Mouse (Mus musculus): ENCODE measurements around the gene Mbd6. TPM values are rescaled to one million over a fixed set of nuclear protein-coding genes. Genes with fewer than 3 reads are reported as not detected.

Mbd6 gene
- polyA plus RNA-seq, 1 experiment: 67.3 TPM

DNA sequence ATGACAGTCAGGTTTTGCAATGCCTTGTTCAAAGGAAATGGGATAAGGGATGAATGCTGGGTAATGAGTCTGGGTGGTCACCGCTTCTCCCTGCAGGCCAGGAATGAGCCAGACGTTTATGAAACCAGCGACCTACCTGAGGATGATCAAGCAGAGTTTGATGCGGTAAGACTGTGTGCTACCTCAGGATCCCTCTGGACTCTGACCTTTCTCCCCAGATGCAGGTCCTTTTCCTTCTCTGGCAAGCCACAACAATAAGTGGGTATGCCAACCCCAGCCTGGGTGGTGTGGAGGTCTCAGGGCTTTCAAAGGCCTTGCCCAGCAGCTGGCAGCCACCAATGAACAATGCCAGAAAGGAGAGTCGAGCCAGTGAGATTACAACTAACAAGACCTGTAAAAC lies 21.5 kb downstream of the Mbd6 start:
- DNase-seq (ENCODE audit: low read depth): no peak
- TF ChIP-seq POLR2A (IDR thresholded peaks at IDR 0.05; ENCODE audit: borderline replicate concordance, extremely low read depth, insufficient read depth, insufficient read length, poor library complexity, severe bottlenecking): no peak
- TF ChIP-seq CTCF (IDR thresholded peaks at IDR 0.05; ENCODE audit: borderline replicate concordance, extremely low read depth, insufficient read depth, insufficient read length): no peak

- DNase-seq (ENCODE audit: low read depth): peak; percentile 99
- TF ChIP-seq POLR2A (IDR thresholded peaks at IDR 0.05; ENCODE audit: borderline replicate concordance, extremely low read depth, insufficient read depth, insufficient read length, poor library complexity, severe bottlenecking) (0 out of 2 replicates have a peak, but pooled peaks have one; percentile 41), CTCF (IDR thresholded peaks at IDR 0.05; ENCODE audit: borderline replicate concordance, extremely low read depth, insufficient read depth, insufficient read length) (no peak)
Observed at GRCm38 (mm10) chr10:127266112-127267091, 22.4 kb downstream of the Mbd6 start, which contains the start of gene Dctn2. Gene Dctn2 (plus strand): TSS chr10:127266368.

DNA sequence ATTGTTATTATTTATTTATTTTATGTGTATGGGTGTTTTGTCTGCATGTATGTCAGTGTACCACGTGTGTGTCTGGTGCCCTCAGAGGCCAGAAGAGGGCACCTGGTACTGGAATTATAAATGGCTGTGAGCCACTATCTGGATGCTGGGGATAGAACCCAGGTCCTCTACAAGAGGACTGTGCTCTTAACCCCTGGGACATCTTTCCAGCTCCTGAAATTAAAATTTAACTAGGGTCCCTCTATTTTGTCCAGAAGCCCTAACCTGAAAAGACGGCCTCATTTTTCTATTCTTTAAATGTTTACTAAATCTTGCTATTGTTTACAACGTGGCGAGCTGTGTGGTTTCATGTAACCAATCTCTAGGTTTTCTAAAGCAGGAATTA lies 23.1 kb downstream of the Mbd6 start:
- no peak for TF ChIP-seq CTCF (IDR thresholded peaks at IDR 0.05; ENCODE audit: borderline replicate concordance, extremely low read depth, insufficient read depth, insufficient read length)
- TF ChIP-seq POLR2A (IDR thresholded peaks at IDR 0.05; ENCODE audit: borderline replicate concordance, extremely low read depth, insufficient read depth, insufficient read length, poor library complexity, severe bottlenecking): no peak

DNA sequence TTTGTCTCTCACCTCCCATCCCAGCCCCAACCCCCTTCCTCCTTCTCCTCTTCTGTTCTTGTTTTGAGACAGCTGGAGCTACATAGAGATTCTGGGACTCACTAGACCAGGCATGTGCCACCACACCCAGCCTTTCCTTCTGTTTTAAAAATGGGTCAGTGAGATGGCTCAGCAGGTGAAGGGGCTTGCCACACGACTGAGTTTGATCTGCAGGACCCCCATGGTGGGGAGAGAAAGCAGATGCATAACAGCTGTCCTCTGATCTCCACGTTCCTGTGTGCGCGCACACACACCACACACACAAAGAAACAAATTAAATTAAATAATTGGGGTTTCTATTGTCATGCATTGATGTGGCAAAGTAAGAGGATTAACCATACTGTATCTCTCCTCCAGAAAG lies 23.8 kb downstream of the Mbd6 start:
- no peak for DNase-seq (ENCODE audit: low read depth)
- TF ChIP-seq CTCF (IDR thresholded peaks at IDR 0.05; ENCODE audit: borderline replicate concordance, extremely low read depth, insufficient read depth, insufficient read length): no peak
- TF ChIP-seq POLR2A (IDR thresholded peaks at IDR 0.05; ENCODE audit: borderline replicate concordance, extremely low read depth, insufficient read depth, insufficient read length, poor library complexity, severe bottlenecking): no peak

More for the DNA sequence above, 23.1 kb downstream of the Mbd6 start:
- peak; percentile 54 for DNase-seq (ENCODE audit: low read depth)

DNA sequence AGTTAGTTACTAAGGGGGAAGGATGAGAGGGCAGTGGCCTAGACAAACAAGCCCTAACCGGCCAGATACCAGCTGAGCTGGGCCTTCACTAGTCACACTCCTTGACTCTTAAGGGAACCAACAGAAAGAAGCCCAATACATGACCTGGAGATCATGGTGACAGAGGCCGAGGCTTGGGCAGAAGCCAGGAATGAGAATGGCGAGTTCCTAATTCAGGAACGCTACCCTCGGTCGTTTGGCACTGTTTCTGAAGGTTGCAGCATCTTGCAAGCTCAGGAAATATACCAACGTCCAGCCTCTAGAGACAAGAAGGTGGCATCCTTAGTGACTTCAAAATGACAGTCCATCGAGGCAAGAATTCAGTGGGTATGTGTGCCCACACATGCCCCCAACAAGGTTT lies 24.5 kb downstream of the Mbd6 start:
- no peak for TF ChIP-seq POLR2A (IDR thresholded peaks at IDR 0.05; ENCODE audit: borderline replicate concordance, extremely low read depth, insufficient read depth, insufficient read length, poor library complexity, severe bottlenecking)
- no peak for TF ChIP-seq CTCF (IDR thresholded peaks at IDR 0.05; ENCODE audit: borderline replicate concordance, extremely low read depth, insufficient read depth, insufficient read length)
- DNase-seq (ENCODE audit: low read depth): no peak

DNA sequence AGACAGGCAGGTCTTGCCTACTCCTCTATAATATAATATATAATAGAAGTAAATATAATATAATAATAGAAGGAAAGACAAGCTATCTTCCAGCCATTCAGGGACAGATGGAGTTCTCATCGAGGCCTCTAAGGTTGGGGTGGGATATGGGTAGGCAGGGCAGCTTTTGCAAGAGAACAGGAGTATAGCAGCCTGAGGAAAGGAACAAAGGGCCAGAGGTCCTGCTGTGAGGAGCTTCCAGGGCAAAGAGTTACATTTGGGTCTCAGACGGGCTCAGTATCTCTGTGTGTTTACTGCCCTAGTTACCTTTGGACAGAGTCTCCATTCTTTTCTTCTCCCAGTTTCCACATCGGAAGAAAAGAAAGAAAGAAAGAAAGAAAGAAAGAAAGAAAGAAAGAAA lies 25.2 kb downstream of the Mbd6 start:
- TF ChIP-seq POLR2A (IDR thresholded peaks at IDR 0.05; ENCODE audit: borderline replicate concordance, extremely low read depth, insufficient read depth, insufficient read length, poor library complexity, severe bottlenecking) (no peak), CTCF (IDR thresholded peaks at IDR 0.05; ENCODE audit: borderline replicate concordance, extremely low read depth, insufficient read depth, insufficient read length) (no peak)
- DNase-seq (ENCODE audit: low read depth): no peak

DNA sequence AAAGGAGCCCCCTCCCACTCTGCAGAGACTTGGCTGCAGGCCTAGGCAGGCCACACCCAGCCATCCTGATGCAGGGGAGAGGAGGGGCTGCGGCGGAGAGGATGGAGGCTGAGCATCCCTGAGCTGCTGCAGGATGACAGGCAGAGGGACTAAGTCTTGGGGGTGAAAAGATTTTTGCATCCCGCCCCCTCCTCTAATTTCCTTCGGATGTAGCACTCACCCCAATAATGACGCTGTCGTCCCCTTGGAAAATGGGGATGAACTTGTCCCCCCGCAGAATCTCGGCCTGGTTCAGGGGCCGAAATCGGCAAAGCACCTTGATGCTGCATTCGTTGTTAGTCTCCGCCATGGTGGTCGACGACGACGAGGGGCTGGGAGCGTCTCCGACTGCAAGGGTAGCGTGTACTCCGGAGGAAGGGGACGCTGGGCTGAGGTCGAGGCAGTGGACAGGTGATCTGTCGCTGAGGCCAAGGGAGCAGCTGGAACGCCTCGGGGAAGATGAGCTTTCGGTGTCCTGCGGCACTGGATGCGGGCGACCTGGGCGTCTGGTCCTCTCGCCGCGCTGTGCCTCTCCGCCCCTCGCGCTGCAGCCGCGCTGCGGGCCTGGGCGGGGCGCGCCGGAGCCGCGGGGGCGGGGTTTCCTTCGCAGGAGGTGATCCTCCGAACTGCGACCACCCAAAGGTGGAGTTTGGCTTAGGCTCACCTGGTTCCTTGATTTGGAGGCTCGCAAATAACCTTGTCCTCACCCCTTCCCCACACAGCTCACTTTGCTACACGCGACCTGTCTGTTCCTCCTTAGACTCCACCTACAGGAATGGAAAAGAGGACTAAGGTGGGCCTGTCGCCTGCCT lies 26.0 kb downstream of the Mbd6 start, which contains the start of gene Kif5a:
Kif5a (minus strand) TSS at position 801 of the 851 bp plus-strand sequence.
- peak; percentile 73 for TF ChIP-seq POLR2A (IDR thresholded peaks at IDR 0.05; ENCODE audit: borderline replicate concordance, extremely low read depth, insufficient read depth, insufficient read length, poor library complexity, severe bottlenecking)
- TF ChIP-seq CTCF (IDR thresholded peaks at IDR 0.05; ENCODE audit: borderline replicate concordance, extremely low read depth, insufficient read depth, insufficient read length): no peak
- DNase-seq (ENCODE audit: low read depth): peak; percentile 85

DNA sequence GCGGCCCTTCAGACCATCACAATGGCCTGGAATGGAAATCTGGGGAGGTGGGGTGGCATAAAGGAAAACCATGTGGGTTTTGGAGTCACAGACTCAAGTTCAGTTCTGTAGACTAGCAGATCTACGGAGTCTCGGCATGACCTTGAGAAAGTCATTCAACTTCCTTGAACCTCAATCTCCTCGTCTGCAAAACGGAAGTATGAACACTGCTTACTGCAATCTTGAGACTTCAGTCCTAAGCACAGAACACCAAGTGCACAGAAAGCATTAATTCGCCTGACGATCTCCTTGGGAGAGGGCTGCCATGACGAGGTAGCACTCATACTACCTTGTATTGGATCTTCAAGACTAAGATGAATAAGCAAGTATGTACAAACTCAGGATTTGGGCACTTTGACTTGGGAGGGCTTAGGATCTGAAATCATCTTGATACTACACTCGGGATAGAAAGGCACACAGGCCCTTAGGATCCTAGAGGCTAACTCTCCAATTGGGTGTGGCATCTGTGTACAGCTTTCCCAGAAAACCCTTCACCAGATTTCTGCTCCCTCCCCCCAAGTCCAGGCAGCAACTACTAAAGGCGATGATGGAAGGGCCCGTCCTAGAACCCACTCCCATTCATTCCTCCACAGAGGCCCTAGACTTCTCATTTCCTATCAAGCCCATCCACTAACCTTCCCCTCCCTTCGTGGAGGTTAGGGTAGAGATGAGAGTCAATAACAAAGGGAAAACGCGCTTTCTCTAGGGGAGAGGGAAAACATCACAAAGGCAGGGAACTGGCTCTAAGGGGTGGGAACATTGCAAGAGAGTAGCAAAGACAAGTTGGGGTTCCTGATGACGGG lies 26.9 kb downstream of the Mbd6 start:
- DNase-seq (ENCODE audit: low read depth): peak; percentile 55
- TF ChIP-seq POLR2A (IDR thresholded peaks at IDR 0.05; ENCODE audit: borderline replicate concordance, extremely low read depth, insufficient read depth, insufficient read length, poor library complexity, severe bottlenecking) (no peak), CTCF (IDR thresholded peaks at IDR 0.05; ENCODE audit: borderline replicate concordance, extremely low read depth, insufficient read depth, insufficient read length) (no peak)

- no peak for DNase-seq (ENCODE audit: low read depth)
- TF ChIP-seq POLR2A (IDR thresholded peaks at IDR 0.05; ENCODE audit: borderline replicate concordance, extremely low read depth, insufficient read depth, insufficient read length, poor library complexity, severe bottlenecking) (no peak), CTCF (IDR thresholded peaks at IDR 0.05; ENCODE audit: borderline replicate concordance, extremely low read depth, insufficient read depth, insufficient read length) (no peak)
Observed at GRCm38 (mm10) chr10:127258489-127258888, 30.3 kb downstream of the Mbd6 start.

DNA sequence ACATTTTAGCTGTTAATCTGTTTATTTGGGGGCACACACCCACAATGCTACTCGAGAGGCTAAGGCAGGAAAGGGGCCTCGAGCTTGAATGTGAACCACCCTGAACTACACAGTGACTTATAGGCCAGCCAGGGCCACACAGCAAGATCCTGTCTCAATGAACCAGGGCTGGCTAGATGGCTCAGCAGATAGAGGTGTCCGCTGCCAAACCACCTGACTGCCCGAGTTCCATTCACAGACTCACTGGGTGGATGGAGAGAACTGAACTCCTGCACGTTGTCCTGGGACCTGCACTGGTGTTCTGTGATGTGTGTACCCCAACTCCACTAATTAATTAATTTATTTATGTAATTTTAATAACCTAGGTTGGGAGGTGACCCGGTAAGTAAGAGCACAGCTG lies 31.0 kb downstream of the Mbd6 start:
- no peak for DNase-seq (ENCODE audit: low read depth)
- TF ChIP-seq CTCF (IDR thresholded peaks at IDR 0.05; ENCODE audit: borderline replicate concordance, extremely low read depth, insufficient read depth, insufficient read length) (no peak), POLR2A (IDR thresholded peaks at IDR 0.05; ENCODE audit: borderline replicate concordance, extremely low read depth, insufficient read depth, insufficient read length, poor library complexity, severe bottlenecking) (no peak)
